Mouse (Mus musculus) brain, embryonic 18.5 days (tissue): ENCODE data around the gene Slc45a3.

Experiments
- DNase-seq: peaks from one replicate; pipeline ENCODE4 v3.0.0-alpha.2; 2012; ENCODE audit warnings: low read depth, low spot score

Gene Slc45a3

GRCm38 (mm10) chr1:131964580-131964979 is 1.8 kb downstream of the Slc45a3 start:
- no peak for DNase-seq

- DNase-seq, result no peak
Observed at GRCm38 (mm10) chr1:131965818-131966217, 3.1 kb downstream of the Slc45a3 start.

- DNase-seq, result no peak
Observed at GRCm38 (mm10) chr1:131967336-131967735, 4.6 kb downstream of the Slc45a3 start.

- no peak for DNase-seq
Observed at GRCm38 (mm10) chr1:131968556-131968955, 5.8 kb downstream of the Slc45a3 start.

GRCm38 (mm10) chr1:131968983-131969382 is 6.2 kb downstream of the Slc45a3 start:
- no peak for DNase-seq

GRCm38 (mm10) chr1:131969825-131970224 is 7.1 kb downstream of the Slc45a3 start:
- no peak for DNase-seq

GRCm38 (mm10) chr1:131970322-131970660 is 7.5 kb downstream of the Slc45a3 start:
- no peak for DNase-seq

- DNase-seq, result no peak
Observed at GRCm38 (mm10) chr1:131970661-131971520, 8.1 kb downstream of the Slc45a3 start.

GRCm38 (mm10) chr1:131971771-131972497 is 9.2 kb downstream of the Slc45a3 start:
- no peak for DNase-seq

GRCm38 (mm10) chr1:131972498-131973334 is 9.9 kb downstream of the Slc45a3 start:
- no peak for DNase-seq

GRCm38 (mm10) chr1:131973991-131974390 is 11.2 kb downstream of the Slc45a3 start:
- DNase-seq, result no peak

- DNase-seq, result no peak
Observed at GRCm38 (mm10) chr1:131976886-131977285, 14.1 kb downstream of the Slc45a3 start.

GRCm38 (mm10) chr1:131980471-131980870 is 17.7 kb downstream of the Slc45a3 start:
- DNase-seq, result no peak

- DNase-seq, result no peak
Observed at GRCm38 (mm10) chr1:131981378-131982013, 18.7 kb downstream of the Slc45a3 start.

GRCm38 (mm10) chr1:131982907-131983306 is 20.1 kb downstream of the Slc45a3 start:
- no peak for DNase-seq

- no peak for DNase-seq
Observed at GRCm38 (mm10) chr1:131983806-131984205, 21.0 kb downstream of the Slc45a3 start.

- no peak for DNase-seq
Observed at GRCm38 (mm10) chr1:131987432-131987831, 24.7 kb downstream of the Slc45a3 start.

GRCm38 (mm10) chr1:131989476-131989875 is 26.7 kb downstream of the Slc45a3 start:
- DNase-seq, result no peak

- DNase-seq, result no peak
Observed at GRCm38 (mm10) chr1:131990083-131990760, 27.5 kb downstream of the Slc45a3 start.

GRCm38 (mm10) chr1:131992561-131993001 is 29.8 kb downstream of the Slc45a3 start:
- DNase-seq, result no peak
